Mouse (Mus musculus) myocyte (in vitro differentiated cells): ENCODE data around the gene Syk. TPM values are rescaled to one million over a fixed set of nuclear protein-coding genes. Genes with fewer than 3 reads are reported as not detected.

ENCODE experiments used
- H3K27me3 ChIP-seq: one replicate; pipeline ENCODE4 v1.6.1; 2011; ENCODE audit not compliant: control insufficient read depth, insufficient read depth, insufficient read length
- H3K36me3 ChIP-seq: one replicate; pipeline ENCODE4 v1.6.1; 2011; ENCODE audit not compliant: control insufficient read depth, insufficient read depth
- H3K4me2 ChIP-seq: one replicate; pipeline ENCODE4 v1.6.1; 2011; ENCODE audit warnings: low read depth, control low read depth
- H3K4me3 ChIP-seq: one replicate; pipeline ENCODE4 v1.5.1; 2011; ENCODE audit warnings: mild to moderate bottlenecking, control low read depth, moderate library complexity
- H3K79me2 ChIP-seq: one replicate; pipeline ENCODE4 v1.6.1; 2011; ENCODE audit not compliant: control insufficient read depth, insufficient read depth
- H3ac ChIP-seq: one replicate; pipeline ENCODE4 v1.6.1; 2011; ENCODE audit not compliant: control insufficient read depth, insufficient read length
- CEBPB ChIP-seq: IDR thresholded peaks from 2 replicates; pipeline ENCODE4 v1.6.1; 2011; ENCODE audit warnings: mild to moderate bottlenecking, moderate library complexity; ENCODE audit not compliant: poor library complexity, insufficient read depth, severe bottlenecking
- E2F4 ChIP-seq: IDR thresholded peaks from one replicate; pipeline ENCODE4 v1.6.1; 2011; ENCODE audit warnings: mild to moderate bottlenecking, control low read depth, moderate library complexity; ENCODE audit not compliant: insufficient read depth
- MAX ChIP-seq: IDR thresholded peaks from one replicate; pipeline ENCODE4 v1.6.1; 2011; ENCODE audit warnings: low read depth, mild to moderate bottlenecking, control low read depth
- MYOD1 ChIP-seq, 3 experiments: IDR thresholded peaks; one replicate each; pipeline ENCODE4 v1.6.1; 2011; ENCODE audit warnings: control low read depth in 2 of 3, low read depth in 2 of 3, mild to moderate bottlenecking in 2 of 3, moderate library complexity in 1 of 3; ENCODE audit not compliant: insufficient read length in 2 of 3, control insufficient read depth in 1 of 3
- MYOG ChIP-seq, 3 experiments: IDR thresholded peaks; one replicate each; pipeline ENCODE4 v1.6.1; 2011; ENCODE audit warnings: control low read depth in 2 of 3, low read depth in 2 of 3, mild to moderate bottlenecking in 2 of 3; ENCODE audit not compliant: insufficient read length in 2 of 3, control insufficient read depth in 1 of 3, insufficient read depth in 1 of 3
- POLR2A ChIP-seq: IDR thresholded peaks from one replicate; pipeline ENCODE4 v1.6.1; 2011; ENCODE audit warnings: low read depth, mild to moderate bottlenecking, control low read depth, moderate library complexity; ENCODE audit not compliant: insufficient read length
- POLR2AphosphoS2 ChIP-seq: IDR thresholded peaks from one replicate; pipeline ENCODE4 v1.6.1; 2011; ENCODE audit warnings: low read depth, control low read depth; ENCODE audit not compliant: insufficient read length
- REST ChIP-seq: IDR thresholded peaks from one replicate; pipeline ENCODE4 v1.6.1; 2011; ENCODE audit warnings: mild to moderate bottlenecking, control low read depth, moderate library complexity; ENCODE audit not compliant: insufficient read depth, insufficient read length
- SRF ChIP-seq: IDR thresholded peaks from one replicate; pipeline ENCODE4 v1.6.1; 2011; ENCODE audit warnings: low read depth; ENCODE audit not compliant: control insufficient read depth, insufficient read length
- TCF12 ChIP-seq: IDR thresholded peaks from one replicate; pipeline ENCODE4 v1.6.1; 2011; ENCODE audit warnings: mild to moderate bottlenecking, control low read depth; ENCODE audit not compliant: poor library complexity, insufficient read depth, severe bottlenecking
- TCF3 ChIP-seq: IDR thresholded peaks from one replicate; pipeline ENCODE4 v1.6.1; 2011; ENCODE audit warnings: low read depth, control low read depth; ENCODE audit not compliant: insufficient read length
- USF1 ChIP-seq: IDR thresholded peaks from one replicate; pipeline ENCODE4 v1.6.1; 2011; ENCODE audit warnings: low read depth, mild to moderate bottlenecking, control low read depth, moderate library complexity
- polyA plus RNA-seq: library from polyadenylated mRNA; unstranded; fragments of >200 nt; fragmentation: generic; extraction: Trizol; gene quantifications from one replicate; pipeline ENCODE4 v1.2.1, GENCODE M21; 2012; ENCODE audit warnings: missing spikeins

The Syk gene
- polyA plus RNA-seq, 1 experiment = 0.42 TPM

DNA sequence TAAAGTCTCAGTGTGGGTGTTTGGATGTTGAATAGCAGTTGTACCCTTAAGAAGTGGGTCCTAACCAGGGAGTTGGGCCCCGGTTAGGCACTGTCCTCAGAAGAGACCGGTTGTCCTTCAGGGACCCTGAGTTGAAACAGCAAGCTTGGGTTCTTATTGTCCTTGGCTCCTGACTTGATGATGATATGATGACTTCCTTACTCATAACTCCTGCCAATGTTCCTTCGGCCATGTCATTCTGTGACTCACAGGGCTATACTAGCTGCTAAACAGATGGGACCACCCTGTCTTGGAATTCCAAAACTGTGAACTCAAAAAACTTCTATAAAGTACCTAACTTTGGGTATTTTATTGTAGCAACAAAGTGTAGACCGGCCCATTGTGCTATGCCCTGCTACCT lies 4.8 kb downstream of the Syk start:
- H3K36me3 ChIP-seq = no peaks in the 10 kb centered on the region
- H3K79me2 ChIP-seq = no peaks in the 10 kb centered on the region
- peak overlapping the region; percentile 15 for H3K4me2 ChIP-seq

DNA sequence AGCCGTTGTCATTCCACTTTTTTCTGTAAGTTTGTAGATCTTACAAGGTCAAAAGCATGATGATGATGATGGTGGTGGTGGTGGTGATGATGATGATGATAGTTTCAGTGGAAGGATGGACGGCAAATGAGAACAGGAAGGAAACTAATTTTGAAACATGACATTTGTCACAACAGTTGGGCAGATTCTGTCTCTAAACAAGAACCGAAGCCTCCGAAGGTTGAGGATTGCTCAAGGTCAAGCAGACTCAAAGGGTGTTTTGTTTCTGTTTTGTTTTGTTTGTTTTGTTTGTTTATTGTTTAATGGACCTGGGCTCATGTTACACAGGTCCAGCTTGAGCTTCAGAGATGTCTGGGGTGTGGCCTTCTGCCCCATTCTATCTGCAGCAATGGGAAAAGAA lies 6.1 kb downstream of the Syk start:
- Histone ChIP-seq H3K4me3 (no peak overlapping the region), H3ac (no peak overlapping the region), H3K36me3 (no peaks in the 10 kb centered on the region), H3K4me2 (no peak overlapping the region), H3K27me3 (no peaks in the 10 kb centered on the region), H3K79me2 (no peaks in the 10 kb centered on the region)
- TF ChIP-seq REST (no peak), USF1 (no peak), TCF3 (no peak), CEBPB (no peak), POLR2AphosphoS2 (no peak), MYOG (IDR thresholded peaks at IDR 0.05; ENCODE audit: control insufficient read depth in 1 of 3, insufficient read depth in 1 of 3, insufficient read length in 2 of 3, low read depth in 2 of 3) (no peak), E2F4 (no peak), SRF (no peak), TCF12 (no peak)

More for the DNA sequence above, 4.8 kb downstream of the Syk start:
- Histone ChIP-seq H3K27me3 (peaks cover 6% of the 10 kb centered on the region), H3K4me3 (no peak overlapping the region), H3ac (no peak overlapping the region)
- TF ChIP-seq POLR2AphosphoS2 = no peak

DNA sequence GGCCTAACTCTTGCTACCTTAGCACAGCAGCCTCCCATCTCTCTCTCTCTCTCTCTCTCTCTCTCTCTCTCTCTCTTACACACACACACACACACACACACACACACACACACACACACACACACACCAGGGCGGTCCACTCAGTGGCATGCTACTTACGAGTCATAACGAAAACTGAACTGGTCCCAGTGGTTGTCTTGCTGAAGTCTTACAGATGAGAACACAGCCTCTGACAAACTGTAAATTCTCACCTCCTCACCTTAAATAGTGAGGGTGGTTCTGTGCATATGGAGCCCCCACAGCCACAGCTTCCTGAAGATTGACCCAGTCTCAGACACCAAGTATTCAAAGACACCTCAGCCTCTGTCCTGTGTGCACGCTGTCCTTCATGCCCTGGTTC lies 8.9 kb downstream of the Syk start:
- H3ac ChIP-seq = no peak overlapping the region
- no peak overlapping the region for H3K4me2 ChIP-seq
- TF ChIP-seq REST (no peak), MAX (no peak), MYOD1 (IDR thresholded peaks at IDR 0.05; ENCODE audit: control insufficient read depth in 1 of 3, insufficient read length in 2 of 3, low read depth in 2 of 3) (no peak), POLR2A (no peak), CEBPB (no peak), MYOG (IDR thresholded peaks at IDR 0.05; ENCODE audit: control insufficient read depth in 1 of 3, insufficient read depth in 1 of 3, insufficient read length in 2 of 3, low read depth in 2 of 3) (no peak), USF1 (no peak), TCF3 (no peak), SRF (no peak), POLR2AphosphoS2 (no peak), TCF12 (no peak), E2F4 (no peak)

DNA sequence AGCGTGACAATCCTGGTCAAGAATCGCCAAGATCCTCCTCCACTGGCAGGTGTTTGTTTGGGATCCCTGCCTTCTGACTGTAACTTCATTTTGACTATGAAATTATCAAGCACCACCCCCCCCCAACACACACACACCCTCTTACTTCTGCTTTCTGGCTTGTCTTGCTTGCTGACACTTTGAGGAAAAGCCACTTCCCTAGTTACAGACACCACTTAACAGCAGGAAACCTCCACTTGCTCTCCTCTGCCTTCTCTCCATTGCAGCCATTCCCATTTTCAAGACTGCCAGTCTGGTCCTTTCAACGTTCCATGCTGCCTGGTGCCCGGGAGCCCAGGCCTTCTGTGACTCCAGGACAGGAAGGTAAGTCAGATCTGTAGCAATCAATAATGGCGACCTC lies 13.7 kb downstream of the Syk start:
- Histone ChIP-seq H3K4me2 (no peak overlapping the region), H3ac (no peak overlapping the region), H3K36me3 (no peaks in the 10 kb centered on the region), H3K4me3 (no peak overlapping the region), H3K79me2 (no peaks in the 10 kb centered on the region), H3K27me3 (no peaks in the 10 kb centered on the region)
- TF ChIP-seq POLR2AphosphoS2 (no peak), POLR2A (no peak), CEBPB (no peak), MYOD1 (IDR thresholded peaks at IDR 0.05; ENCODE audit: control insufficient read depth in 1 of 3, insufficient read length in 2 of 3, low read depth in 2 of 3) (no peak), TCF12 (no peak), MYOG (IDR thresholded peaks at IDR 0.05; ENCODE audit: control insufficient read depth in 1 of 3, insufficient read depth in 1 of 3, insufficient read length in 2 of 3, low read depth in 2 of 3) (no peak), TCF3 (no peak)

More for the DNA sequence above, 8.9 kb downstream of the Syk start:
- H3K4me3 ChIP-seq = no peak overlapping the region
- no peaks in the 10 kb centered on the region for H3K79me2 ChIP-seq
- no peaks in the 10 kb centered on the region for H3K27me3 ChIP-seq
- no peaks in the 10 kb centered on the region for H3K36me3 ChIP-seq

DNA sequence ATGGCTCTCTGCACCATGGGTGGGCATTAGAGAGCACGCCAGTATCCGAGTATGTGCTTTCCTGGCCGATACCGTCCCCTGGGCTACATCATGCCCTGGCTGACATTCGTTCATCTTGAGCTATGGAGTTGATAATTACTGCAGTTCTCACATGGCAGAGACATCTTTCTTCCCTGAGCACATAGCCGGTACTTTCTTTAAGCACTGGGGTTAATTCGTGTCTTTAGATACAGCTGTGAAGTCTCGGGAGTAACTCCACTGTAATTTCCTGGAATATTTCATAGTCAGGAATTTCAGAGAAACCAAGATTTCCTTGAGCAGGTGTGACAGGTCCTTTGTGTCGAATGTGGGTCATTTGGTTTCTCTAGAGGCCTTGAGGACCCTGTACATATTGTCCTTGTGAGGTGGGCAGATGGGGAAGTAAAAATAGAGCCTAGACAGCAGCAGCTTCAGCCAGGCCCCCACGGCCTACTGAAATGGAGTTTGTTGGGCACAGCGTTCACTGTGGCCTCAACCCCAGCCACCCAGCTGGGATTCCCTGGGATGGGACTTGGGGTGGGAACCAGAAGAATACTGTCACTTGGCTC lies 14.2 kb downstream of the Syk start:
- Histone ChIP-seq H3ac (no peak overlapping the region), H3K79me2 (no peaks in the 10 kb centered on the region), H3K27me3 (no peaks in the 10 kb centered on the region), H3K36me3 (no peaks in the 10 kb centered on the region), H3K4me3 (no peak overlapping the region), H3K4me2 (no peak overlapping the region)
- no peak for TF ChIP-seq POLR2A
- TF ChIP-seq MYOD1 (IDR thresholded peaks at IDR 0.05; ENCODE audit: control insufficient read depth in 1 of 3, insufficient read length in 2 of 3, low read depth in 2 of 3) = no peak
- TF ChIP-seq MAX = no peak
- no peak for TF ChIP-seq E2F4
- no peak for TF ChIP-seq MYOG (IDR thresholded peaks at IDR 0.05; ENCODE audit: control insufficient read depth in 1 of 3, insufficient read depth in 1 of 3, insufficient read length in 2 of 3, low read depth in 2 of 3)
- TF ChIP-seq TCF3 = no peak
